Mouse (Mus musculus): Measurements from ENCODE around the gene D930020B18Rik. TPM values are rescaled to one million over a fixed set of nuclear protein-coding genes. Genes with fewer than 3 reads are reported as not detected.

The D930020B18Rik gene
- total RNA-seq, 2 experiments from 2014 or later, result not detected

Other genes with a start within 250 kb of the D930020B18Rik start
- gene Rassf3, start 165.2 kb upstream of the D930020B18Rik start, total RNA-seq (2015; ENCODE audit: low replicate concordance), result 11.7 and 12.5 TPM in 2 replicates
- gene Rassf3, start 165.2 kb upstream of the D930020B18Rik start, total RNA-seq (2017; ENCODE audit: low replicate concordance), result 7.8 and 12.7 TPM in 2 replicates
- 57.1 and 60.0 TPM in 2 replicates for gene Tbk1, start 54.8 kb upstream of the D930020B18Rik start, total RNA-seq (2015; ENCODE audit: low replicate concordance)
- gene Tbk1, start 54.8 kb upstream of the D930020B18Rik start, total RNA-seq (2017; ENCODE audit: low replicate concordance), result 105 and 141 TPM in 2 replicates
- 16.1 and 19.2 TPM in 2 replicates for gene Xpot, start 15.3 kb upstream of the D930020B18Rik start, total RNA-seq (2015; ENCODE audit: low replicate concordance)
- 26.0 and 43.5 TPM in 2 replicates for gene Xpot, start 15.3 kb upstream of the D930020B18Rik start, total RNA-seq (2017; ENCODE audit: low replicate concordance)
- 2.7 and 3.8 TPM in 2 replicates for gene BC048403, start 98.3 kb downstream of the D930020B18Rik start, total RNA-seq (2015; ENCODE audit: low replicate concordance)
- gene BC048403, start 98.3 kb downstream of the D930020B18Rik start, total RNA-seq (2017; ENCODE audit: low replicate concordance), result 0.77 and 0.84 TPM in 2 replicates

All from erythroblast, adult 5-6 weeks (primary cell).